Mouse (Mus musculus): ENCODE data around the gene Rps12. TPM values are rescaled to one million over a fixed set of nuclear protein-coding genes. Genes with fewer than 3 reads are reported as not detected.

The Rps12 gene
- polyA plus RNA-seq (2016; fragmentation: Nextera tagmentation; extraction: Ambion mirVana) = 117 and 131 TPM in 2 replicates

DNA sequence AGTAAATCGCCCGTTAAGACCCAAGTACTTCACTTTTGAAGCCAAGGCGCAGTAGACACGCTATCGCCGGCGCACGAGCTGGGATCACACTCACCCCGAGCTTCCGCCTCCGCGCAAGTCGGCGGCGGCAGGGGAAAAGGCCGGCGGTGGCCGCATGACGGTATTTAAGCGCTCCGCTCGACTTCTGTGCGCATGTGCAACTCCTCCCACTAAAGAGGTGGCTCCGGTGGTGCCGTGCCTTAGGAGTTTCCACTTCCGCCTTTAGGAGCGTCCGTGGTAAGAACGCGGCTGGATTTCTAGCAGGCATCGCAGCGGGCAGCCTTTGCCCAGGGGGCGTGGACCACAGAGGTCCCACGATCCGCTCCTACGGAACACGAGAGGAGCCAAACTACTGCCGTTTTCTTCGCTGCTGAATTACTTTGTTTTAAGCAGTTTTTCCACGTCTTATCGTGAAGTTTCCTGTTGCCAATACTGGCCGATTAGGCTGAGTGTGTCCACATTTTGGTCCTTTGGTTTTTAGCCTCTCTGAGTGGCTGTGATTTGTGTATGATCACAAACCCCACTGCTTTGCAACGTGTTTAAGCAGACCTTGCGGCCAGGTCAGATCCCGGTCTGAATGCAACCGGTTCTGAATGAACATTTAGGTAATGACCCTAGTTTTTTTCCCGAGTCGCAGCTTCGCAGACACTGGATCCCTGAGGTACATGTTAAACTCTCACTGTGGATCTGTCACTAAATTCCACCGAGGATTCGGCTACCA, at the start of gene Rps12:
Rps12 (minus strand) TSS at position 214 of the 760 bp plus-strand sequence.
- Histone ChIP-seq H3K9ac (peak within 1 kb of the TSS; percentile 88), H3K4me1 (peaks cover 20% of the 10 kb centered on the region), H3K9me3 (no peaks in the 10 kb centered on the region), H3K27ac (peak within 1 kb of the TSS; percentile 73), H3K36me3 (replicated peaks) (peaks cover 34% of the 10 kb centered on the region), H3K27me3 (no peaks in the 10 kb centered on the region), H3K4me2 (peak within 1 kb of the TSS; percentile 92), H3K4me3 (replicated peaks) (peak within 1 kb of the TSS; percentile 85)
- ATAC-seq (ENCODE audit: low FRiP score) = peak; percentile 98
- WGBS = under 1% methylated on average over 51 of the region's 51 CpGs

DNA sequence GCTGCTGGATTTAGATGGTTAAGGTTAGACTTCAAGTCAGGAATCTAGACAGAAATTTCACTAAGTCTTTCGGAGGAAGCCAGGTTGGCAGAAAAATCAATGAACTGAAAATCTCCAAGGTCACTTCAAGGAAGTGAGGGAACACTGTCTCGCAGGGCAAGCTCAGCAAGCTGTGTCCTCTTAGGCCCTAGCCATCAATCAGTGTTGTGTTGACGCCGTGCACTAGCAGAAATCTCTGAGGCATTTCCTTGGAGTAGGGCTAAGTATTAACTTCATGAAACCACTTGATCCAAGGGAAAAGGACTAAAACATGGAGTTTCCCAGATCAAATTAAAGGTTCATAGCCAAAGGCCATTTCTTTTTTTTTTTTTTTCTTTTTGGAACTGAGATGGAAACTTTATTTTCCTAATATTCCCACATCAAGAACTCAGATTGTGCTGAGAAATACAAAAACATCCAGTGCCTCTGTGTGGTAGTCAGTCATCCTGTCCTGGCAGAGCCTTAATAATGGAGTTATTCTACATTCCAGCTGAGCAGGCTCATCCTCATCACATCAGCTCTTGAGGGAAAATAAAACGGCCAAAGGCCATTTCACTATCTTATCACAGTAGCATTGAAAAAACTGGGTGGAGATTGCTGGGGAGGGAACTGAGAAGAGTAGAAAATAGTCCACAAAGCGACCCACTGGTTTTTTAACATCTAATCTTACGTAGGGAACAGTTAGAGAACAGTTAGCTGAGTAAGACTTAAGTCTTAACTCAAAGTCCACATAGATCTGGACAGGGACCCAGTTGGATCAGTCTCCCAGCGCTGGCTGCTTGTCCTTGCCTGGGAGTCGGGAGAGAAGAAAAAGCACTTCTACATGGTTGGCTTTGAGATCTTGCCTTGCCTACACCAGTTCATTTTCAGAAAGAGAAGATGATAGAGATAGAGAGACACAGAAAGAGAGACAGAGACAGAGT, 49.2 kb upstream of the Rps12 start:
- Histone ChIP-seq H3K27ac (no peak overlapping the region), H3K4me2 (no peak overlapping the region), H3K9me3 (no peaks in the 10 kb centered on the region), H3K4me3 (replicated peaks) (no peak overlapping the region), H3K27me3 (no peaks in the 10 kb centered on the region), H3K4me1 (no peaks in the 10 kb centered on the region), H3K9ac (no peak overlapping the region), H3K36me3 (replicated peaks) (no peaks in the 10 kb centered on the region)
- ATAC-seq (ENCODE audit: low FRiP score) = no peak
- WGBS = 87% methylated on average over 9 of the region's 9 CpGs

DNA sequence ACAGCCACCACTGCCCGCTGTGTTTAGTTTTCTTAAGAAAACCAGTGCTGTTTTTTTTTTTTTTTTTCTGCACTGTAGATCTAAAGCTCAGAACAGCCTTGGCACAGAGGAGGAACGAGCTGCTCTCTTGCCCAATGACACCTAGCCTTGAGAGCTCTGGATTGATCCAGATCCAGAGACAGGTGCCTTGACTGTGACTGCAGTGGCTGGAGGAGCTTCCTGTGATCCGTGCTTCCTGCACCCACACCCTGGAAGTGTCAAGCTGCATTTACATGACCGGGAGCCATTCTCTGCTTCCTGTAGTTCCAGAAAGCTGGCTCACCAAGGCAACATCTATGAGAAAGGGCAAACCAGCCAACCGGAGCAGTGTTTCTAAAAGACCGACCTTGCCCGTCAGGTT, 39.4 kb upstream of the Rps12 start:
- Histone ChIP-seq H3K9ac (no peak overlapping the region), H3K27me3 (no peaks in the 10 kb centered on the region), H3K9me3 (no peaks in the 10 kb centered on the region), H3K4me1 (no peaks in the 10 kb centered on the region), H3K27ac (no peak overlapping the region), H3K36me3 (replicated peaks) (peaks cover 51% of the 10 kb centered on the region), H3K4me3 (replicated peaks) (no peak overlapping the region), H3K4me2 (no peak overlapping the region)
- 92% methylated on average over 7 of the region's 7 CpGs for WGBS
- no peak for ATAC-seq (ENCODE audit: low FRiP score)

DNA sequence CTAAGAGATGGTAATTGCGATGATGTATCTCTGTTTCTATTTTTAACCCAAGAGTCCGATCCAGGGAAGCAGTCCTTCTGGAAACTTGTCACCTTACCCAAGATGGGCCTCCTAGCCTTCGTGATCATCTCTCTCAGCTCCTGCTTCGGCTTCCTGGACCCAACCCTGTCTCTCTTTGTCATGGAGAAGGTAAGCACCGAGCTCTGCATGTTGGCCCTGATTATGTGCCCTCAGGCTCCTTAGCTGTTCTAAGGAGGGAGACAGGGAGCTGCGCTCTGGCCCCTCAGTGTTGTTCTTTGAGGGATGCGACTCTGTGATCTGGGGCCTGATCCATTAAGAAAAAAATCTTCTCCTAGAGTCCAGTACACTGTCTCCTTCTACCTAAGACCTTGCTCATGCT, 29.2 kb upstream of the Rps12 start:
- ATAC-seq (ENCODE audit: low FRiP score) = no peak
- Histone ChIP-seq H3K9ac (no peak overlapping the region), H3K36me3 (replicated peaks) (peaks cover 25% of the 10 kb centered on the region), H3K4me3 (replicated peaks) (no peak overlapping the region), H3K27me3 (no peaks in the 10 kb centered on the region), H3K9me3 (no peaks in the 10 kb centered on the region), H3K4me1 (peaks cover 9% of the 10 kb centered on the region), H3K4me2 (no peak overlapping the region), H3K27ac (no peak overlapping the region)
- 87% methylated on average over 7 of the region's 7 CpGs for WGBS

DNA sequence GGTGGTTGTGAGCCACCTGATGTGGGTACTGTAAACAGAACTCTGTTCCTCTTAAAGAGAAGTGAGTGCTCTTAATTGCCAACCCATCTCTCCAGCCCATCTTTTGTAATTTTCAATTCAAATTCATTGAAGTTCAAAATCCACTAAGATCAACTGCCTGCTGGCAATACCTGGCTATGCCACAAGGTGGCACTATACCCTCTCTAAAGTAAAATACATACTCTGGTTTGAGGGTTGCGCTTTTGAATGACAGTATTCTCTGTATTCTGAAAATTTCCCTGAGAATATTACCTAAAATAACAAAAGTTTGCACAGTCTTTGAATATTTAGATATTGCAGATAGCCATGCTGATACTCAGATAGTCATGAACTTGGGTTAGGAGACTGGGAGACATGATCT, 28.1 kb upstream of the Rps12 start:
- Histone ChIP-seq H3K27ac (no peak overlapping the region), H3K9me3 (no peaks in the 10 kb centered on the region), H3K4me1 (peaks cover 9% of the 10 kb centered on the region), H3K36me3 (replicated peaks) (peaks cover 20% of the 10 kb centered on the region), H3K27me3 (no peaks in the 10 kb centered on the region), H3K4me2 (no peak overlapping the region), H3K4me3 (replicated peaks) (no peak overlapping the region), H3K9ac (no peak overlapping the region)
- ATAC-seq (ENCODE audit: low FRiP score) = no peak; the same call in 1 of the 2 replicates
- WGBS = 55% methylated on average over 1 of the region's 1 CpGs

DNA sequence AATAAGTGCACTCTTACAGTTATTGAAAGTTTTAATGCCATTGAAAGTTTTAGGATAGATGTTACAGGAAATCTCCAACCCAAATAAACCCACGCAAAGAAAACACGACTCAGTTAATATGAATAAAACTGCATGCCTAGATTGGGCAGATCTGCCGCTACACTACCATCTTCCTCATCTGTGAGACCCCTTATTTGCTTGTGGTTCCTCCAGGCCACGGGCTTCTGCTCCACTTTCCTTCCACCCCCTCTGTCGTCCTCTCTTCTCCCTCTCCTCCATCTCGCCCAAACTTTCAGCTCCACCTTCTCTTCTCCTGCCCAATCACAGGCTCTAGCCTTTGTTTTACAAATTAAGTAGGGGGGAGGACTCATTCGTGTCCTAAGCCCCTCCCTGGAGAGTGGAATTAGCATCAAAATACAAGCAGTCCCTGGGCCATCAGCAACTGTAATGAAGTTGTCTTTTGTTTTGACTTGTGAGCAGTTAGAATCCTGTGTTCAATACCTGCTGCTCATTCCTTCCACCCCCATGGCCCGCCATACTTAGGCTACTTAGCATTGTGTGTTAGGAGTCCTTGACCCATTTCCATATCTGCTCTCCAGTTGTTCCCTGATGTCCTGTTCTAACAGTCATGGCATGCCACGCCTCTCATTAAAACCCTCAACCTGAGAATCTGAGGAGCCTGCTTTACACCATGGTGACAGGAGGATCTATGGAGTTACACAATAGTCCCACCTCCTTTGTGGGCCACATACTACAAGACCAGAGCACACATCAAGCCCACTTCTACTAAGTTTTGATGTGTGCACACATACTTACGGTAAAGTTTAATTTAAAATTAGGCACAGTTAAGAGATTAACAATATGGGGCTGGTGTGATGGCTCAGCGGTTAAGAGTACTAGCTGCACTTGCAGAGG, 26.0 kb upstream of the Rps12 start:
- 38% methylated on average over 11 of the region's 11 CpGs for WGBS
- no peak overlapping the region for H3K4me3 ChIP-seq (replicated peaks)
- ATAC-seq (ENCODE audit: low FRiP score) = peak; percentile 79

GRCm38 (mm10) chr10:23812438-23812759, 25.3 kb upstream of the Rps12 start:
- Histone ChIP-seq H3K9me3 (no peaks in the 10 kb centered on the region), H3K27me3 (no peaks in the 10 kb centered on the region), H3K4me1 (peaks cover 9% of the 10 kb centered on the region), H3K9ac (no peak overlapping the region), H3K4me3 (replicated peaks) (no peak overlapping the region), H3K4me2 (no peak overlapping the region), H3K36me3 (replicated peaks) (peaks cover 10% of the 10 kb centered on the region), H3K27ac (no peak overlapping the region)
- ATAC-seq (ENCODE audit: low FRiP score) = peak; percentile 58; the same call in 1 of the 2 replicates

More for the DNA sequence above, 26.0 kb upstream of the Rps12 start:
- H3K4me2 ChIP-seq = no peak overlapping the region
- peaks cover 8% of the 10 kb centered on the region for H3K36me3 ChIP-seq (replicated peaks)
- H3K4me1 ChIP-seq = peaks cover 9% of the 10 kb centered on the region
- H3K27me3 ChIP-seq = no peaks in the 10 kb centered on the region
- no peaks in the 10 kb centered on the region for H3K9me3 ChIP-seq
- H3K27ac ChIP-seq = peak overlapping the region; percentile 9; the same call in 1 of the 2 replicates
- no peak overlapping the region for H3K9ac ChIP-seq

DNA sequence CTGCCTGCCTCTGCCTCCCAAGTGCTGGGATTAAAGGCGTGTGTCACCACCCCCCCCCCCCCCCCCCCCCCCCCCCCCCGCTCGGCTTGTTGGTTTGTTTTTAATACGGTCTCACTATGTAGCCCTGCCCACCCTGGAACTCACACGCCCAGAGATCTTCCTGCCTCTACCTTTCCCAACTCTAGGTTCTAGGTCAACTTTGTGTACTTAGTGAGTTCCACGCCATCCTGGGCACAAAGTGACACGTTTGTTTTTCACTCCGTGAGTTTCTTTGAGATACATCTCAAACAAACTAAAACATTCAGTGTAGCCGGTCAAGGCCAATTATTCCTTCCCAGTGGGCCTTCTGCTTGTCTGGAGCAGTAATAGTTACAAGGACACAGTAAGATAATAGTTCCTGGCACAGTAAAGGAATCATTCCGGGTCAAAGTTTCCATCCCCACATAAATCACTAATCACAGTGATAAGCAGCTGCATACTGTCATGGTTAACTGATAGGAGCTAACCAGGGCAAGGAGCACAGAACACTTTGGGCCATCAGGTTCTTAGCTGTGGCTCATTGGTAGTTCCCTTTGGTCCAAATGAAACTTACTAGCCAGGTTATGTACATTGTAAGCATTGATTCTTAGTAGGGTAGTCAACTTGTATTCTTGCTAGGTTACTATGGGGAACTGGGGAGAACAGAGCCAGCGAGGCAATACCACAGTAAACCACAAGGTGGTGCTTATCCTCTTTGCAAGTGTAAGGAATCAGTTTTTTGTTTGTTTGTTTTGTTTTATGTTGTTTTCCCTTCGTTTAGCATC, 24.8 kb upstream of the Rps12 start:
- Histone ChIP-seq H3K4me3 (replicated peaks) (no peak overlapping the region), H3K27me3 (no peaks in the 10 kb centered on the region), H3K27ac (no peak overlapping the region), H3K9me3 (no peaks in the 10 kb centered on the region), H3K9ac (no peak overlapping the region), H3K4me1 (peaks cover 9% of the 10 kb centered on the region), H3K36me3 (replicated peaks) (peaks cover 13% of the 10 kb centered on the region), H3K4me2 (no peak overlapping the region)
- WGBS = 78% methylated on average over 8 of the region's 12 CpGs
- peak; percentile 19; the same call in 1 of the 2 replicates for ATAC-seq (ENCODE audit: low FRiP score)

DNA sequence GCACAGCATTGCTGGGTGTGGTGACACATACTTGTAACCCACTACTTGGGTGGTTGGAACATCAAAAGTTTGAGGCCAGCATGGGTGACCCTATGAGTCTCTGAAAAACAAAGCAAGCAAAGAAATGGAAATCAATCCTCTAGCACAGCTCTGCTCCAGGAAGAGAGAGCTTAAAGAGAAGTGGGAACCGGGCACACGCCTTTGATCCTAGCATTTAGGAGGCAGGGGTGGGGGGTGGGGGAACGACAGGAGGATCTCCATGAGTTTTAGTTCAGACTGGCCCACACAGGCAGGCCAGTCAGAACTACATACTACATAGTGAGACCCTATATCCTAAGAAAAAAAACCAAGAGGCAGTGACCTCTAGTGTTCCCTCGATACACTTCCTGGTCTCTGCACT, 19.1 kb upstream of the Rps12 start:
- Histone ChIP-seq H3K9me3 (no peaks in the 10 kb centered on the region), H3K27me3 (no peaks in the 10 kb centered on the region), H3K4me3 (replicated peaks) (no peak overlapping the region), H3K4me1 (no peaks in the 10 kb centered on the region), H3K4me2 (no peak overlapping the region), H3K36me3 (replicated peaks) (peaks cover 41% of the 10 kb centered on the region), H3K9ac (no peak overlapping the region), H3K27ac (no peak overlapping the region)
- no peak for ATAC-seq (ENCODE audit: low FRiP score)
- WGBS = 38% methylated on average over 4 of the region's 4 CpGs

- no peak overlapping the region for H3K27ac ChIP-seq
- no peaks in the 10 kb centered on the region for H3K4me1 ChIP-seq
- no peak overlapping the region for H3K4me3 ChIP-seq (replicated peaks)
- H3K27me3 ChIP-seq = no peaks in the 10 kb centered on the region
- H3K9ac ChIP-seq = no peak overlapping the region
- ATAC-seq (ENCODE audit: low FRiP score) = no peak
- H3K9me3 ChIP-seq = no peaks in the 10 kb centered on the region
- H3K4me2 ChIP-seq = no peak overlapping the region
- 67% methylated on average over 3 of the region's 3 CpGs for WGBS
- peaks cover 45% of the 10 kb centered on the region for H3K36me3 ChIP-seq (replicated peaks)
These were observed 17.6 kb upstream of the Rps12 start for GRCm38 (mm10) chr10:23804665-23805064.

DNA sequence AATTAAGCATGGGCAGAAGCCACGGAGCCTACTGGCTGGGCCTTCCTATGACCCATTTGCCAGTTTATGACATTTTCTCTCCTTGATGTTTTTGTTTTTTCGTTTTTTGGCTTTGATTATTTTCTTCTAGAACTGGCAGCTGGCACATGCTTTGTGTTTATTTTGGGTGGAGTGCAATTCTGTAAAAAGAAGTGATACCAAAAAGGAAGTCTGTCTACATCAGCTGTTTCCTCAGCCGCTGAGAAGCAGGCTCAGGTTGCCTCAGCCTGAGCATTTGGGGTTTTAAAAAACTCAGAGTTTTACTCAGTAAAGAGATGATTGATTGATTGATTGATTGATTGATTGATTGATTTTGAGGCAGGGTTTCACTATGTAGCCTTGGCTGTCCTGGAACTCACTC, 15.8 kb upstream of the Rps12 start:
- Histone ChIP-seq H3K36me3 (replicated peaks) (peaks cover 41% of the 10 kb centered on the region), H3K9me3 (no peaks in the 10 kb centered on the region), H3K4me1 (peaks cover 4% of the 10 kb centered on the region), H3K27me3 (no peaks in the 10 kb centered on the region), H3K4me2 (no peak overlapping the region), H3K9ac (no peak overlapping the region), H3K4me3 (replicated peaks) (no peak overlapping the region), H3K27ac (no peak overlapping the region)
- 77% methylated on average over 3 of the region's 3 CpGs for WGBS
- no peak for ATAC-seq (ENCODE audit: low FRiP score)

Measured in forebrain, embryonic 12.5 days (tissue).